Mouse (Mus musculus) limb, embryonic 14.5 days (tissue): ENCODE measurements at regions not wholly inside any gene's neighbourhood (a gene's known extent, or its start where the extent isn't known, plus 50 kb on each side); places are given as distances from the start of the nearest gene placed in this dataset.
A peak's percentile ranks its signal among the peaks of the same experiment; 100 is the strongest.

Experiments used
- ATAC-seq: fragments of 200-750 bp; cut with Nextera tagmentation; 2 replicates; pipeline ENCODE4 v1.8.0; 2017; ENCODE audit warnings: low read depth, moderate number of reproducible peaks, moderate TSS enrichment; ENCODE audit not compliant: low FRiP score
- DNase-seq: peaks from one replicate; pipeline ENCODE4 v3.0.0-alpha.2; 2015; ENCODE audit warnings: low spot score
- H3K27ac ChIP-seq: fragments of 300-500 bp; sonication (generic); replicated peaks from 2 replicates; pipeline ENCODE4 v1.5.1; 2014; ENCODE audit warnings: low read depth, mild to moderate bottlenecking, low read length, moderate library complexity, mixed read lengths
- H3K27me3 ChIP-seq: fragments of 300-500 bp; sonication (generic); 2 replicates; pipeline ENCODE4 v1.6.1; 2014; ENCODE audit warnings: low read length, mixed read lengths; ENCODE audit not compliant: control insufficient read depth, insufficient read depth
- H3K36me3 ChIP-seq: fragments of 300-500 bp; sonication (generic); 2 replicates; pipeline ENCODE4 v1.6.1; 2014; ENCODE audit warnings: mild to moderate bottlenecking, low read length, moderate library complexity, mixed read lengths; ENCODE audit not compliant: control insufficient read depth, insufficient read depth
- H3K4me1 ChIP-seq: fragments of 300-500 bp; sonication (generic); 2 replicates; pipeline ENCODE4 v1.6.1; 2014; ENCODE audit warnings: antibody characterized with exemption, low read length, mixed read lengths; ENCODE audit not compliant: control insufficient read depth, insufficient read depth
- H3K4me2 ChIP-seq: fragments of 300-500 bp; sonication (generic); replicated peaks from 2 replicates; pipeline ENCODE4 v1.6.1; 2014; ENCODE audit warnings: low read depth, mild to moderate bottlenecking, low read length, moderate library complexity; ENCODE audit not compliant: severe bottlenecking
- H3K4me3 ChIP-seq: fragments of 300-500 bp; sonication (generic); replicated peaks from 2 replicates; pipeline ENCODE4 v1.5.1; 2014; ENCODE audit warnings: low read length
- H3K9ac ChIP-seq: fragments of 300-500 bp; sonication (generic); 2 replicates; pipeline ENCODE4 v1.6.1; 2014; ENCODE audit warnings: mild to moderate bottlenecking, low read depth, low read length, moderate library complexity; ENCODE audit not compliant: severe bottlenecking
- H3K9me3 ChIP-seq: fragments of 300-500 bp; sonication (generic); 2 replicates; pipeline ENCODE4 v1.6.1; 2016; ENCODE audit warnings: low read length; ENCODE audit not compliant: control insufficient read depth
- POLR2A ChIP-seq: fragments of 200-500 bp; IDR thresholded peaks from 2 replicates; pipeline ENCODE4 v1.8.0; 2012; ENCODE audit warnings: inconsistent platforms, mild to moderate bottlenecking, moderate library complexity, borderline replicate concordance; ENCODE audit not compliant: insufficient read depth, insufficient read length; ENCODE audit errors: extremely low read depth
- WGBS: fragments of 180-500 bp; shearing (Covaris S2); extraction: QIAGEN DNeasy Blood & Tissue Kit; methylation state at CpG from one replicate; pipeline ENCODE4 v1.1.7; 2014; 5-methylcytosine and 5-hydroxymethylcytosine counted together

DNA sequence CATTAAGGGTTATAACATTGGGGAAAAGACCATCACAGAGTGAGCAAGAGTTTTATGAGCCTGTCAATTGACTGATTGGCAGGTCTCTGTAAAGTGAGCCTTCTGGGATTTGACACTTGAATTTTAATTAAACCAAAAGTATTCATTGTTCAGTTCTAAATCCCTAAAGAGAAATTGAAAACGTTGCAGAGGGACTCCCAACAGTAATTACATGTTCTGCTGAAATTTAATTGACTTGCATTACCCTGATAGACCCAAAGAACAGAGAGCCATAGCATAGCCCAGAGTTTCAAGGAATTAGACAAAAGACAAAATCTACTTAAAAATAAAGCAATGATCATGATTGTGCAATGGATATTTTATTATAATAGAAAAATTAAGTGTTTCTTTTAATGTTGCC is 444.2 kb downstream of the Trim52 start:
- ATAC-seq (no peak), DNase-seq (no peak)
- H3K4me3 ChIP-seq = no peak overlapping the region
- H3K4me2 ChIP-seq = no peak overlapping the region
- WGBS = 9% methylated on average over 1 of the region's 1 CpGs
- no peaks in the 10 kb centered on the region for H3K4me1 ChIP-seq
- TF ChIP-seq POLR2A = no peak
- H3K9me3 ChIP-seq = no peaks in the 10 kb centered on the region
- no peaks in the 10 kb centered on the region for H3K27me3 ChIP-seq
- no peaks in the 10 kb centered on the region for H3K36me3 ChIP-seq
- no peak overlapping the region for H3K27ac ChIP-seq
- H3K9ac ChIP-seq = no peak overlapping the region

DNA sequence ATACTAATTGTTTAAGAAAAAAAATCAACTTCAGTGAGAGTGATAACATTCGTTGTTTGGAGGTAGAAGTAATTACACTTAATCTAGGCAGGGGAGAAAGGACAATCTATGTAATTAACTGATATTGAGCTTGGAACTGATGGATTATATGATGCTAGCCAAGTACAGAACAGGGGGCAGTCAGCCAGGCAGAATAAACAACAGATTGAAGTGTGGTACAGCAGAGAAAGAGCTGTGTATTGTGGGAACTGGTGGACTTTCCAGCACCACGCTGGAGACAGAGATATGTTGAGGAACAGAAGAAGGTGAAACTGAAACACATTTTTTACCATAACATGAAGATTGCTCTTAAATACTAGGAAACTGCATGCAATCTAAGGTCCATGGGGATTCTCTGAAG is 473.3 kb downstream of the Trim52 start:
- ATAC-seq (no peak), DNase-seq (no peak)

DNA sequence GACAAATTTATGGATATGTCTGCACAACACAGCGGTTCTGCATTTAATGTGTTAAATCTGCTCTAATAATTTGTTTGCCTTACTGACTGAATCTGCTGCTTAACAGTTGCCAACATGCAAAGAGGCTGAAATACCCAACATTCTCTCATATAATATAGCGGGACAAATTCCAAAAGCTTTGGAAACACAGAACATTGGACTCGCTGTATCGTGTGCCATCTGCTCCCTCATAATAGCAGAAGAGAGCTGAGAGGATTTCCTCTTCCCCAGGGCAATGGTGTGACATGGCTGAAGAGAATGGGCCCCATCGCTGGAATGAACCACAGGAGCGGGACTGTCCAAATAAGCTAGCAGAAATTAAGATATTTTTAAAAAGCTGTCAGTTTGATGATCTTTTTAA is 475.9 kb downstream of the Trim52 start:
- 78% methylated on average over 6 of the region's 6 CpGs for WGBS
- no peaks in the 10 kb centered on the region for H3K9me3 ChIP-seq
- H3K27ac ChIP-seq = no peak overlapping the region
- no peak overlapping the region for H3K4me2 ChIP-seq
- DNase-seq = no peak
- H3K4me1 ChIP-seq = no peaks in the 10 kb centered on the region
- H3K9ac ChIP-seq = no peak overlapping the region
- ATAC-seq = no peak
- no peak for TF ChIP-seq POLR2A
- no peak overlapping the region for H3K4me3 ChIP-seq
- no peaks in the 10 kb centered on the region for H3K27me3 ChIP-seq
- H3K36me3 ChIP-seq = no peaks in the 10 kb centered on the region

More for the DNA sequence above, 473.3 kb downstream of the Trim52 start:
- 69% methylated on average over 2 of the region's 2 CpGs for WGBS
- no peaks in the 10 kb centered on the region for H3K36me3 ChIP-seq
- no peak overlapping the region for H3K9ac ChIP-seq
- H3K27me3 ChIP-seq = no peaks in the 10 kb centered on the region
- TF ChIP-seq POLR2A = no peak
- H3K4me2 ChIP-seq = no peak overlapping the region
- H3K9me3 ChIP-seq = no peaks in the 10 kb centered on the region
- H3K27ac ChIP-seq = no peak overlapping the region
- H3K4me3 ChIP-seq = no peak overlapping the region
- no peaks in the 10 kb centered on the region for H3K4me1 ChIP-seq

DNA sequence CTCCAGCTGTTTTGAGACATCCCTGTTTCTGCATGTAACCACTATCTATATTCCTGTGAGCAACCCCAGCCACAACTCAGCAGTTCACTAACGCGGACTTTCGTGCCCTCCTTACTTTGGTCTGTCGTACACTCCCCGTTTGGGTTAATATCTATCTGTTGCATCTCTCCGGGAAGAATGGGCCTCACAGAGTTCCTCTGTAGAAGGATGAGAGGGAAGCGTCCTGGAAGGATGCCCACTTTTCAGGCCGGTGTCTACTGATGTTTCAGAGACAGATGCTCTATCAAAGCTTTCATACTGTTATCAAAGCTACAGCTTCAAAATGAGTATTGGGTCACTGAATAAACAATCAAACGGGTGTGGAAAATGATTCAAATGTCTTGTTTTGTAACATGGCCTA is 487.4 kb downstream of the Trim52 start:
- Histone ChIP-seq H3K27ac (no peak overlapping the region), H3K27me3 (no peaks in the 10 kb centered on the region), H3K4me2 (no peak overlapping the region), H3K36me3 (no peaks in the 10 kb centered on the region), H3K9me3 (no peaks in the 10 kb centered on the region), H3K4me1 (no peaks in the 10 kb centered on the region), H3K4me3 (no peak overlapping the region), H3K9ac (no peak overlapping the region)
- 87% methylated on average over 9 of the region's 9 CpGs for whole genome bisulfite sequencing
- DNase-seq (no peak), ATAC-seq (no peak)
- no peak for TF ChIP-seq POLR2A

DNA sequence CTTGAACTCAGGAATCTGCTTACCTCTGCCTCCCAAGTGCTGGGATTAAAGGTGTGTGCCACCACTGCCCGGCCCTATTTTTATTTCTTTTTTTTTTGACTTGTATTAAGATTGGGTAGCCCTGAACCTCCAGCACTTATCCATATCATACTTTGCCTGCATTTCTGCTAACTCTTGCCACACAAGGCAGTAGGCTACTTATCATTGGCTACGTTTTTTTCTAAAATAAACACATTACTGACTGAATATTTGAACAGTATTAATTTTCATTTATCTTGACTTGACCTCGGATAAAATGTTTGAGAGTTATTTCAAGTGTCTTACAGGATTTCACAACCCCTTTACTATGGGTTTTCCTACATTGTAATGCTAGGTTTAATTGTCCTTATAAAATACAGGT is 488.0 kb downstream of the Trim52 start:
- 78% methylated on average over 3 of the region's 3 CpGs for WGBS
- ATAC-seq = no peak
- TF ChIP-seq POLR2A = no peak
- H3K4me2 ChIP-seq = no peak overlapping the region
- no peaks in the 10 kb centered on the region for H3K4me1 ChIP-seq
- no peaks in the 10 kb centered on the region for H3K9me3 ChIP-seq
- no peak overlapping the region for H3K9ac ChIP-seq
- no peak overlapping the region for H3K4me3 ChIP-seq
- no peak overlapping the region for H3K27ac ChIP-seq
- no peak for DNase-seq
- no peaks in the 10 kb centered on the region for H3K36me3 ChIP-seq
- H3K27me3 ChIP-seq = no peaks in the 10 kb centered on the region

DNA sequence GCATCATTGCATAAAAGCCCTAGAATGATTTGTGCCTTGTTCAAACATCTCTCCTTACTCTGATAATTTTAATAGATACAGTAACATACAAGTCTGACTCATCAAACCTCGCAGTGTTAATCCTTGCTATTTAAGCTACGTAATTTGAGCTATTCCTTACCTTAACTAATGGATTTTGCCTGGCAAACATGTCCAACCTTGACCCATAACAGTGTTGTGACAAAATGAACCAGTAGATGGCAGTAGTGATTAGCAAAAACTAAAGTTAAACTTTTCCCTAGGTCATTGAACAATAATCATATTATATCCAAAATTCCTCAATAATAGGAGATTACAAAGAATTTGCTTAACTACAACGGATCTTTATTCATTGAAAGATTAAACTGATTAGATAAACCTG is 501.0 kb downstream of the Trim52 start:
- H3K4me3 ChIP-seq = no peak overlapping the region
- H3K36me3 ChIP-seq = no peaks in the 10 kb centered on the region
- no peak overlapping the region for H3K4me2 ChIP-seq
- H3K27ac ChIP-seq = no peak overlapping the region
- DNase-seq = peak; percentile 64
- no peaks in the 10 kb centered on the region for H3K9me3 ChIP-seq
- no peak for ATAC-seq
- H3K9ac ChIP-seq = no peak overlapping the region
- no peaks in the 10 kb centered on the region for H3K4me1 ChIP-seq
- TF ChIP-seq POLR2A = no peak
- no peaks in the 10 kb centered on the region for H3K27me3 ChIP-seq
- WGBS = 9% methylated on average over 3 of the region's 3 CpGs
